Mouse (Mus musculus): ENCODE data around the gene Arfgef2. TPM values are rescaled to one million over a fixed set of nuclear protein-coding genes. Genes with fewer than 3 reads are reported as not detected.

Arfgef2 gene
- polyA plus RNA-seq, 1 experiment from 2014 or later = 6.1 TPM

- Histone ChIP-seq H3K4me2 (ENCODE audit: low read depth, low read length) (no peak overlapping the region), H3K27ac (ENCODE audit: low read length) (no peak overlapping the region), H3K9me3 (ENCODE audit: control insufficient read depth, low read length) (no peaks in the 10 kb centered on the region), H3K4me1 (ENCODE audit: control insufficient read depth, insufficient read depth, low read length) (no peaks in the 10 kb centered on the region), H3K27me3 (replicated peaks; ENCODE audit: control insufficient read depth, insufficient read depth, low read length) (no peaks in the 10 kb centered on the region), H3K4me3 (ENCODE audit: low read length) (no peak overlapping the region), H3K9ac (ENCODE audit: low read depth, low read length) (no peak overlapping the region), H3K36me3 (ENCODE audit: control insufficient read depth, insufficient read depth, low read length) (peaks cover 15% of the 10 kb centered on the region)
- 76% methylated on average over 3 of the region's 3 CpGs for WGBS
- no peak for ATAC-seq
Measured at GRCm38 (mm10) chr2:166862505-166862904, 57.1 kb downstream of the Arfgef2 start.

- Histone ChIP-seq H3K27ac (ENCODE audit: low read length) (no peak overlapping the region), H3K9me3 (ENCODE audit: control insufficient read depth, low read length) (no peaks in the 10 kb centered on the region), H3K4me1 (ENCODE audit: control insufficient read depth, insufficient read depth, low read length) (0 out of 2 replicates have a peak, but pooled peaks cover 4% of the 10 kb centered on the region), H3K27me3 (replicated peaks; ENCODE audit: control insufficient read depth, insufficient read depth, low read length) (no peaks in the 10 kb centered on the region), H3K4me2 (ENCODE audit: low read depth, low read length) (no peak overlapping the region), H3K4me3 (ENCODE audit: low read length) (no peak overlapping the region), H3K36me3 (ENCODE audit: control insufficient read depth, insufficient read depth, low read length) (peaks cover 26% of the 10 kb centered on the region), H3K9ac (ENCODE audit: low read depth, low read length) (no peak overlapping the region)
- 81% methylated on average over 10 of the region's 10 CpGs for WGBS
- ATAC-seq = no peak
Measured at GRCm38 (mm10) chr2:166865476-166865875, 60.1 kb downstream of the Arfgef2 start.

DNA sequence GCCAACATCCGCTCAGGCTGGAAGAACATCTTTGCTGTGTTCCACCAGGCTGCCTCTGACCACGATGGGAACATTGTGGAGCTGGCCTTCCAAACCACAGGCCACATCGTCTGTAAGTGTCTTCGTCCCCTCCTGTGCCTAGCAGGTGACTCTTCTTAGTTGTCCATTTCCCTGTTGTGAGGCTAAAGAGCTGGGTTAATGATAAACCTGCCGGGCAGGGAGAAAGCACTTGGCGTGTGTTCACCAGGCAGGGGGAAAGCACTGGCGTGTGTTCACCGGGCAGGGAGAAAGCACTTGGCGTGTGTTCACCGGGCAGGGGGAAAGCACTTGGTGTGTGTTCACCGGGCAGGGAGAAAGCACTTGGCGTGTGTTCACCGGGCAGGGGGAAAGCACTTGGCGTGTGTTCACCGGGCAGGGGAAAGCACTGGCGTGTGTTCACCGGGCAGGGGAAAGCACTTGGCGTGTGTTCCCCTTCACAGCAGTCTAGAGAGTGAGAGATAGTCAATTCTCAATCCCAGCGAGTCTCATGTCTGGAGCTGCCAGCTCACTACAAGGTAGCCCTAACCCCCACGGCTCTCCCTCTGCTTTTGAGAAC, 65.0 kb downstream of the Arfgef2 start:
- WGBS = 67% methylated on average over 20 of the region's 20 CpGs
- peaks cover 25% of the 10 kb centered on the region for H3K36me3 ChIP-seq (ENCODE audit: control insufficient read depth, insufficient read depth, low read length)

DNA sequence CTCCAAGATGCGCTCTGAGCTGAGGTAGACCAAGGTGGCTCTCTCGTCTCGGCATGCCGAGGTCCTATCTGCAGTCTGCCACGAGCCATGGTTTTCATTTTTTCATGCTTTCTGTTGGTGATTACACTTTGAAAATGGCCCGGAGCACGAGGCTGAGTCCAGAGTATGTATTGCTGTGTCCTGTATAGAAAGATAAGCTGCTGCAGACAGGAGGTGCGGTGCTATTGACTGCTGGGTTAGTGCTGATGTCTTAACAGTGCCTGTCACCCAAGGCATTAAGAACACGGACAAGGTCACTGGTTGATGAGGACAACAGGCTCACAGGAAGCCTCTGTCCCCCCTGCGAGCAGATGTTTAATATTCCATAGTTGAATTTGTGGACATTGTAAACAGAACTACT, 65.5 kb downstream of the Arfgef2 start:
- ATAC-seq = peak; percentile 68
- 74% methylated on average over 10 of the region's 10 CpGs for WGBS
- Histone ChIP-seq H3K9me3 (ENCODE audit: control insufficient read depth, low read length) (no peaks in the 10 kb centered on the region), H3K27me3 (replicated peaks; ENCODE audit: control insufficient read depth, insufficient read depth, low read length) (no peaks in the 10 kb centered on the region), H3K4me3 (ENCODE audit: low read length) (no peak overlapping the region), H3K4me1 (ENCODE audit: control insufficient read depth, insufficient read depth, low read length) (0 out of 2 replicates have a peak, but pooled peaks cover 4% of the 10 kb centered on the region), H3K27ac (ENCODE audit: low read length) (no peak overlapping the region), H3K9ac (ENCODE audit: low read depth, low read length) (no peak overlapping the region), H3K4me2 (ENCODE audit: low read depth, low read length) (no peak overlapping the region), H3K36me3 (ENCODE audit: control insufficient read depth, insufficient read depth, low read length) (peaks cover 25% of the 10 kb centered on the region)

More for the DNA sequence above, 65.0 kb downstream of the Arfgef2 start:
- H3K4me1 ChIP-seq (ENCODE audit: control insufficient read depth, insufficient read depth, low read length) = 0 out of 2 replicates have a peak, but pooled peaks cover 4% of the 10 kb centered on the region
- H3K9me3 ChIP-seq (ENCODE audit: control insufficient read depth, low read length) = no peaks in the 10 kb centered on the region
- no peaks in the 10 kb centered on the region for H3K27me3 ChIP-seq (replicated peaks; ENCODE audit: control insufficient read depth, insufficient read depth, low read length)
- H3K9ac ChIP-seq (ENCODE audit: low read depth, low read length) = no peak overlapping the region
- H3K27ac ChIP-seq (ENCODE audit: low read length) = no peak overlapping the region
- H3K4me3 ChIP-seq (ENCODE audit: low read length) = no peak overlapping the region
- peak; percentile 80 for ATAC-seq
- H3K4me2 ChIP-seq (ENCODE audit: low read depth, low read length) = no peak overlapping the region

- H3K27ac ChIP-seq (ENCODE audit: low read length) = no peak overlapping the region
- H3K4me1 ChIP-seq (ENCODE audit: control insufficient read depth, insufficient read depth, low read length) = 0 out of 2 replicates have a peak, but pooled peaks cover 4% of the 10 kb centered on the region
- H3K9ac ChIP-seq (ENCODE audit: low read depth, low read length) = no peak overlapping the region
- no peak overlapping the region for H3K4me3 ChIP-seq (ENCODE audit: low read length)
- no peaks in the 10 kb centered on the region for H3K9me3 ChIP-seq (ENCODE audit: control insufficient read depth, low read length)
- H3K27me3 ChIP-seq (replicated peaks; ENCODE audit: control insufficient read depth, insufficient read depth, low read length) = no peaks in the 10 kb centered on the region
- H3K36me3 ChIP-seq (ENCODE audit: control insufficient read depth, insufficient read depth, low read length) = peaks cover 10% of the 10 kb centered on the region
- no peak overlapping the region for H3K4me2 ChIP-seq (ENCODE audit: low read depth, low read length)
- WGBS = 83% methylated on average over 10 of the region's 10 CpGs
- no peak for ATAC-seq
Measured at GRCm38 (mm10) chr2:166874675-166875280, 69.4 kb downstream of the Arfgef2 start.

- WGBS = 83% methylated on average over 6 of the region's 6 CpGs
- Histone ChIP-seq H3K4me2 (ENCODE audit: low read depth, low read length) (no peak overlapping the region), H3K4me1 (ENCODE audit: control insufficient read depth, insufficient read depth, low read length) (no peaks in the 10 kb centered on the region), H3K9me3 (ENCODE audit: control insufficient read depth, low read length) (no peaks in the 10 kb centered on the region), H3K4me3 (ENCODE audit: low read length) (no peak overlapping the region), H3K36me3 (ENCODE audit: control insufficient read depth, insufficient read depth, low read length) (peaks cover 9% of the 10 kb centered on the region), H3K27ac (ENCODE audit: low read length) (no peak overlapping the region), H3K9ac (ENCODE audit: low read depth, low read length) (no peak overlapping the region), H3K27me3 (replicated peaks; ENCODE audit: control insufficient read depth, insufficient read depth, low read length) (no peaks in the 10 kb centered on the region)
- no peak for ATAC-seq
Measured at GRCm38 (mm10) chr2:166875561-166875960, 70.2 kb downstream of the Arfgef2 start.

DNA sequence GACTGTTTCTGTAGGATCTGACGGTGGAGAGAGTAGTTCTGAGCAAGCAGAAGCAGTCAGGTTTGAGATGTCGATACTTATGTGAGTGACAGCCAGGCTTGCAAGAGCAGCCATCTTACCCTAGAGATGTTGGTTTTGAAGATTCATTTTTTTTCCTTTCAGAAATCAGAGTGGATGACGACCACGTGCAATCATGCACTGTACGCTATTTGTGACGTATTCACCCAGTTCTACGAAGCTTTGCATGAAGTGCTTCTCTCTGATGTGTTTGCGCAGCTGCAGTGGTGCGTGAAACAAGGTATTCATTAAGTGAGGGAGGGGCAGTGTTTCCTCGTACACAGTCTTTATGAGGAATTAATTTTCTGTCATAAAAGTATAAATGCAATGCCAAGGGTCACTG, 70.9 kb downstream of the Arfgef2 start:
- Histone ChIP-seq H3K9ac (ENCODE audit: low read depth, low read length) (no peak overlapping the region), H3K4me3 (ENCODE audit: low read length) (no peak overlapping the region), H3K36me3 (ENCODE audit: control insufficient read depth, insufficient read depth, low read length) (peaks cover 12% of the 10 kb centered on the region), H3K9me3 (ENCODE audit: control insufficient read depth, low read length) (no peaks in the 10 kb centered on the region), H3K4me2 (ENCODE audit: low read depth, low read length) (no peak overlapping the region), H3K27ac (ENCODE audit: low read length) (no peak overlapping the region), H3K27me3 (replicated peaks; ENCODE audit: control insufficient read depth, insufficient read depth, low read length) (no peaks in the 10 kb centered on the region), H3K4me1 (ENCODE audit: control insufficient read depth, insufficient read depth, low read length) (no peaks in the 10 kb centered on the region)
- WGBS = 76% methylated on average over 10 of the region's 10 CpGs
- ATAC-seq = no peak

DNA sequence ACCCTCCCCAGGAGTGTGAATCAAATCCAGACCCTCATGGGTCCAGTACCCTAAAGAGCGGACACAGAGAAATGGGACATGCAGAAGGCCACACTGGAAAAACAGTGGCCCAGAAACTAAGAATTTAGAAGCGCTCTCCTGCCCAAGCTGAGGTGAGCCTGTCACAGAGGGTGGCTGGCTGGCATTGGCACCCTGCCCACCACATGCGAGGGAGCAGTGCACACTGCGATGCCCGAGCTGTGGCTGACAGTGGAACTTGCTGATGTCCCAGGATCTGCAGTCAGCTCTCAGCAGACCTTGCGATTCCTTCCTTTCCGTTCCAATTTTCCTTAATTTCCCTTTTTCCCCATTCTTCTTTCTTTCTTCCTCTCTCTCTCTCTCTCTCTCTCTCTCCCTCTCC, 79.7 kb downstream of the Arfgef2 start:
- peaks cover 3% of the 10 kb centered on the region; the same call in 1 of the 2 replicates for H3K36me3 ChIP-seq (ENCODE audit: control insufficient read depth, insufficient read depth, low read length)
- H3K9ac ChIP-seq (ENCODE audit: low read depth, low read length) = no peak overlapping the region
- no peaks in the 10 kb centered on the region for H3K27me3 ChIP-seq (replicated peaks; ENCODE audit: control insufficient read depth, insufficient read depth, low read length)
- H3K4me2 ChIP-seq (ENCODE audit: low read depth, low read length) = no peak overlapping the region
- H3K27ac ChIP-seq (ENCODE audit: low read length) = no peak overlapping the region
- 92% methylated on average over 7 of the region's 7 CpGs for WGBS
- H3K9me3 ChIP-seq (ENCODE audit: control insufficient read depth, low read length) = no peaks in the 10 kb centered on the region
- no peaks in the 10 kb centered on the region for H3K4me1 ChIP-seq (ENCODE audit: control insufficient read depth, insufficient read depth, low read length)
- no peak overlapping the region for H3K4me3 ChIP-seq (ENCODE audit: low read length)
- no peak for ATAC-seq

DNA sequence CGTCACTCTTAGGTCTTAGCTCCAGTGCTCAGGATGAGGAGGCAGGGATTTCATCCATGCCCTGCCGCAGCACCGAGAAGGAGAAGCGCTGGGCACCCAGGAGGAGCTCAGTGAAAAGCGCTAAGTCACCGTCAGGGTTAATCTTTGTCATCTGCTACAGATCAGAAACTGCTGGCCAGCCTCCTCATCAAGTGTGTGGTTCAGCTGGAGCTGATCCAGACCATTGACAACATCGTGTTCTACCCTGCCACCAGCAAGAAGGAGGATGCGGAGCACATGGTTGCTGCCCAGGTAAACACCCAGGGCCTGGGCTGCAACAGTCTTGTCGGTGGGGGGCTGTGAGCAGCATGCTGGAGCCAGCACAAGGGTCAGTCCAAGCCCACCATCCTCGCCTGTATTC, 80.2 kb downstream of the Arfgef2 start:
- no peaks in the 10 kb centered on the region for H3K27me3 ChIP-seq (replicated peaks; ENCODE audit: control insufficient read depth, insufficient read depth, low read length)
- no peaks in the 10 kb centered on the region for H3K9me3 ChIP-seq (ENCODE audit: control insufficient read depth, low read length)
- H3K4me2 ChIP-seq (ENCODE audit: low read depth, low read length) = no peak overlapping the region
- no peaks in the 10 kb centered on the region for H3K4me1 ChIP-seq (ENCODE audit: control insufficient read depth, insufficient read depth, low read length)
- peaks cover 3% of the 10 kb centered on the region; the same call in 1 of the 2 replicates for H3K36me3 ChIP-seq (ENCODE audit: control insufficient read depth, insufficient read depth, low read length)
- H3K9ac ChIP-seq (ENCODE audit: low read depth, low read length) = no peak overlapping the region
- no peak for ATAC-seq
- WGBS = 70% methylated on average over 10 of the region's 10 CpGs
- no peak overlapping the region for H3K4me3 ChIP-seq (ENCODE audit: low read length)
- H3K27ac ChIP-seq (ENCODE audit: low read length) = no peak overlapping the region
